Mouse (Mus musculus): ENCODE data around the gene Mxd4.

Mxd4 gene

DNA sequence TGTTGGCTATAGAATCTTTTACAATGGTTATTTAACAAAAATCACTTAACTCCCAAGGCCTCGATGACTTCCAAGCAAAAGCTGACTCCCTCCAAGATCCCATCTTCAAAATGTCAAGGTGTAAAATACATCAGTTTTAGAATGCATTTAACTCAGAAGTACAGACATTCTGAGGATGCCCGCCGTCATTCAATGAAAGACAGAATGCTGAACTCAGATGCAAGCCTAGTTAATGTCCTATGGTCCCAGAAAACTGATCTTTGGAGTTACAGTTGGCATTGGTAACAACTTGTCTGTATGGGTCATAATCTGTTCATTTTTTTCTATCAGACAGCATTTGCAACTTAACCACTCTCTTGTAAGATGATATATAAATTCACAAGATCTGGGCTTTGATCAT, 17.6 kb downstream of the Mxd4 start:
- peak; percentile 6 for DNase-seq (ENCODE audit: low spot score)

DNA sequence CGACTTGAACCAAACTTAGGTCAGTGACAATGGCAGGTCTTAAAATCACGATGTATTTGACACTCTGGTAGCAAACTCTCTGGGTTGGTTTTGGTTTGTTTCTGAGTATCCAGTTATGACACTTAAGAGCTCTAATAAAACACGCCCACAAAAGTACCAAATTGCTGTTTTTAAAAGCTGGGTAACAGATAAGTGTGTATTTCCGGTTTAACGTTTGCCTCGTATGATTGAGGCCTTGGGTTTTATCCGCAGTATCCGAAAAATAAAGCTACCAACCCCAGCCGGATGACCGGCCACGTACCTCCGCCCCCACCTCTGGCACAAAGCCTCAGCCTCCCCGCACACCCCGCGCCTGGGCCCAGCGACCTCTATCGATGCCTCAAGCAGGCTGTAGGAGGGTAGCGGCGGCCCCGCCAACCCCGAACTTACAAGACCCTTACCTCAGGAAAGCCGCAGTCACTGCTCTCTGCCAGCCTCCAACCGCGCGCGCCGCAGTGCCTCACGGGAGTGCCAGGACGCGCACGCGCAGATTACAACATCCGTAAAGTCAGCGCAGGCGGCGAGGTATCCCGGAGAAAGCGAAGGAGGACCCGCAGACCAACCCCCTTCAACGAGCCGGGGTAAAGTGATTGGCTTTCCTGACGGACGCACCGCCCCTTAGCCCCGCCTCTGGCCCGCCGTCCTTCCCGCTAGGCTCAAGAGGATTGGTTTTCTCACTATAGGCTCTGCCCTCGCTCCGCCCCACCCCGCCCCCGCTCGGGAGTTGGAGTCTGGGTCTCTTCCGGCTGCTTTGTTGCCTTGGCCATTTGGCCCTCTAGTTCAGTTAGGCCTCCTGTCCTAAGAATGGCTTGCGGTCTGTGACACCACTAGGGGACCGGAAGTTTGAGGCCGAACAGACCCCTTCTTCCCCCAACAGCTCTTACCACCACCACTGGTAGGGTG, 18.3 kb downstream of the Mxd4 start, which contains the start of the genes Poln and Haus3:
Gene Poln (minus strand): TSS at position 499 of the 942 bp plus-strand sequence.
Gene Haus3 (minus strand): TSS at position 578 of the 942 bp plus-strand sequence.
- DNase-seq (ENCODE audit: low spot score), result peak; percentile 99

DNA sequence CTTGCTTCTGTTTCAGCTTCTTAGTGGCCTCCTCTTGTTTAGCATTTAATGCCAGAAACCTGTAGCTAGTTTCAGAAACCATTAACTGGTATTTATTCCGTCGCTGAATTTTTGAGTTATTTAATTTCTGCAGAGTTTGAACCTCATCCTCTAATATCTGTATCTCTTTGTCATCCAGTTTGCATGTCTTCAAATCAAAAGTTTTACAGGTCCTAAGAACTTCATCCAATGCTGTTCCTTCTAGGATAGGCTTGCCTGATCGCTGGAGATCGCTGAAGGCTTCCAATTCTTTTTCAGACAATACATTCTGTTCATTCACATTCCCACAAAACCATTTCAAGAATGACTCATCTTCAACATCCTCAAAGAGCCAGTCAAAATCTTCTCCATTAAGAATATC, 19.7 kb downstream of the Mxd4 start:
- DNase-seq (ENCODE audit: low spot score), result no peak

DNA sequence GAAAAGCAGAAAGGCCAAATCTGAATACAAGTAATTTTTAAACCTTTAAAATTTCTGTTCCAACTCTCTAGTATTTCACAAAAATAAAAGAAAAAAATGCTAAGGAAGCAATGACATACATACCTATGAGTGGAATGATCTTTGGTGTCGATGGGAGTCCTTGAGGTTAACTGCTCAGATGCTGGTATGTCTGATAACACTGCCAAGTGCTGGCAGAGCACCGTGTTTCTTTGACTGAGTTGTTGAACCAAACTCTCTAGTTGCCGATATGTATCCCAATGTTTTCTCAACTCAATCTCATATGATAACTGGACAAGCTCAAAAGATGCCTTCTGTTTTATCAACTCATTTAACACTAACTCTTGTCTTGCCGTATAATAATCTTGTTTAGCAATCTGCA, 21.7 kb downstream of the Mxd4 start:
- no peak for DNase-seq (ENCODE audit: low spot score)

DNA sequence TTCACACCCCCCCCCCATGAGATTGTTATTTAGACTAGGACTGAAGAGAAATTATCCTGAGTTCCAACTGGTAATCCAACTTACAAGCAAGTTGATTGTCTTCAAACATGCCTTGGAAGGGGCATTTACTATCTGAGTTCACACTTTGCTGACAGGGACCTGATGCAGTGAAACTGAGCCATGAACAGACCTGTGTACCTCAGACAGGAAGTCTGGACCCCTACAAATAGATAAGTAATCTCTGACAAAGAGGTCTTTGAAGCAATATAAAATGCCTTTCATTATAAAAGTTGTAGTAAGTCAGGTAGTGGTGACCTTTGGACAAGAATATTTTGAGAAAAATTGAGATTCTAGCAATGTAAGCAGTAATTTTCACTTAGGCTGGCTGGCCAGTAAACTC, 39.0 kb downstream of the Mxd4 start:
- DNase-seq (ENCODE audit: low spot score), result no peak

DNA sequence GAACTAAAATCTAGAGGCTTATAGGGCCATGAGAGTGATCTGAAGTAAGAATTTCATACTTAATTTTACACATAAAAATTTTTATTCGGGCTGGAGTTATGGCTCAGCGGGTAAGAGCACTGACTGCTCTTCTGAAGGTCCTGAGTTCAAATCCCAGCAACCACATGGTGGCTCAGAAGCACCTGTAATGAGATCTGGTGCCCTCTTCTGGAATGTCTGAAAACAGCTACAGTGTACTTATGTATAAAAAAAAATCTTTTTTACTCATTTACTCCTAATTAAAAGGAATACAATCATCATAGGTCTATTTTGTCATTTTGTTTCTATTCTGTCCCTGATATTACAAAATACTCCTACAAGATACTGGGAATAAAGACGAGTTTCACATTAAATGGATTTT, 40.0 kb downstream of the Mxd4 start:
- DNase-seq (ENCODE audit: low spot score), result peak; percentile 12

DNA sequence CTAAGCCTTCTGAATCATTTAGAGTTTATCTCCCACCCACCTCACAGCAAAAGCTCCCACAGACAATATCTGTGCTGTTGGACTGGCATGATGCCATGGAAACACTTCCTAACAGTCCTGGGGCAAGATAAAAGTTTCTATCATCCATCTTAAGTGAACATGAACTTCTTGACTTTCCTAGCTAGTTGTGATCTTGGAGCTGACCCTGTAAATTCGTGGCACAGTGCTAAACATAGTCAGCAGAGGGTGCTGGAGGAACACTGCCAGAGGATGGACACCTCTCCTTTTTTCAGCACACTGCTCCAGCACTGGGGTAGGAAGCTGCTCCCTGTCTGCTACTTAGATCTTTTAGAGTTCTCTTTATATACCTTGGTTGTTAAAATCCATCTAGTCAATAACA, 47.8 kb downstream of the Mxd4 start:
- peak; percentile 49 for DNase-seq (ENCODE audit: low spot score)

DNA sequence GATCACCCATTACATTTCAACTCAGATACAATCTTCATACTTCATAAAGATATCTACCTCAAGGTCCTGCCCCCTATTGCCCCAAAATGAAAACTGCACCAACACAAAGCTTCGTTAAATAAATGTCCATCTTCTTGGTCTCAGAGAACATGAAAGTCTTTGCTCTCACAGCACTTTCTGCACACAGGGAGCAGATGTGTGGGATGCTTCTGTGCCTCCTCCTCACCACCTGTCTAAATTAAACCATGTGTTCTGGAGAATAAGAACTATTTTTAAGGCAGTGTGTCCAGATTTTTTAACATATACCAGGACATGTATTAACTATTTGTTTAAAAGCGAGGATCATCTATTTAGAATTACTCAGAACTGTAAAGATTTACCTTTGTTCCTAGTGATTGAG, 54.8 kb downstream of the Mxd4 start:
- no peak for DNase-seq (ENCODE audit: low spot score)

DNA sequence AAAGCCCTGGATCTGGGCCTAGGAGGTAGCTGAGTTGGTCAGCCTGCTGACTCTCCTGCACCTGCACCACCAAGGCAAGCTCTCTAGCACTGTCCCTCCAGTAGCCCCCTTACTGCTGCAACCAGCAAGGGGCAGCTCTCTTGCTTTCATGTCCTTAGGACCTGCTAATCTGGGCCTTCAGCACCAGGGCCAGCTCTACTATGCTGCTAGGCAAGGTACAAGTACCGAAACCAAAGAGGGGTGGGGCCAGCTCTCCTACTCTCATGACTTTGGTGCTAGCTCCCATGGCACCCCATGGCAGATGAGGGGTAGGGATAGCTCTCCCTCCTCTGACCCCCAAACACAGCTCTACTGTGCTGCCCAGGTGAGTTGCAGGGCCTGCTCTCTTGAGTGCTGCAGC, 63.4 kb downstream of the Mxd4 start:
- DNase-seq (ENCODE audit: low spot score), result no peak

Measured in retina, embryonic 14.5 days (tissue).